Mouse (Mus musculus) urinary bladder, postnatal 14 days (tissue): ENCODE results near the gene Ddr1.

Source experiments
- DNase-seq: peaks from one replicate; pipeline ENCODE4 v3.0.0; 2021; ENCODE audit warnings: low spot score

Gene Ddr1

DNA sequence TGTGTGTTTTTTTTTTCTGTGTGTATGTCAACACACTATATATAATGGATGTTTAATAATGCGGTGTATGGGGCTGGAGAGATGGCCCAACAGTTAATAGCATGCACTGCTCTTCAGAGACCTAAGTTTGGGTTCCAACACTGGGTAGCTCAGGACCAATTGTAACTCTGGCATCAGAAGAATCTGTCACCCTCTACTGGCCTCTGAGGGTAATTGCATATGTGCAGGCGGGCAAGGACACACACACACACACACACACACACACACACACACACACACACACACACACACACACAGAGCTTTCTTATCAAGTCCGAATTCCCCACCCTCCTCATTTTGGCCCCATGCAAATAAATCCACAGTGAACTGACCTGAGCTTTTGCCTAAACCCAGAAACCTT, 69.2 kb downstream of the Ddr1 start:
- no peak for DNase-seq

DNA sequence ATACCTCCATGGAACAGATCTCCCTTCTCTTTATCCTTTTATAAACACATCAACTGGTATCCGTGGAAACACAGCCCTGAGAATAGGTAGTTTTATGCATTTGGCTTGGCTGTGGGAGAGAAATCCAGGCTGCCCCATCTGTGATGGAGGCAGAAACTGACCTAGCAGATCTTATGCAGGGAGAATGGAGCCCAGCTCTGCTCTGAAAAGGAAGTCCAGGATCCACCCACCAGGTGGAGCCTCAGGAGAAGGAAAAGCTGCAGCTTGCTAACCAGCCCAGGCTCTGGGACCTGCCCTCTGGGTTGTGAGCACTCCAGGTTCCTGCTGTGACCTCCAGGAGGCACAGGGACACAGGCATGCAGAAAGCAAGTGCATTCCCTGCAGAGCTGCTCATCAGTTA, 70.4 kb downstream of the Ddr1 start:
- peak; percentile 56 for DNase-seq
